Mouse (Mus musculus) midbrain, embryonic 14.5 days (tissue): ENCODE measurements at regions not wholly inside any gene's neighbourhood (a gene's known extent, or its start where the extent isn't known, plus 50 kb on each side); places are given as distances from the start of the nearest gene placed in this dataset.
"Not testable (repeated sequence)": the region's sequence is repeated elsewhere in the genome, so short reads cannot be mapped to it uniquely, and the experiment has no call there.

Experiments used
- ATAC-seq: fragments of 200-750 bp; cut with Nextera tagmentation; 2 replicates; pipeline ENCODE4 v1.8.0; 2017; ENCODE audit warnings: moderate number of reproducible peaks, moderate library complexity; ENCODE audit not compliant: low FRiP score, low TSS enrichment
- DNase-seq: peaks from one replicate; pipeline ENCODE4 v3.0.0-alpha.2; 2015
- H3K27ac ChIP-seq: fragments of 300-500 bp; sonication (generic); replicated peaks from 2 replicates; pipeline ENCODE4 v1.5.1; 2014; ENCODE audit warnings: mild to moderate bottlenecking, low read depth, low read length, moderate library complexity
- H3K27me3 ChIP-seq: fragments of 300-500 bp; sonication (generic); 2 replicates; pipeline ENCODE4 v1.6.1; 2014; ENCODE audit warnings: low read length, control low read depth, mixed read lengths; ENCODE audit not compliant: control insufficient read depth, insufficient read depth
- H3K36me3 ChIP-seq: fragments of 300-500 bp; sonication (generic); 2 replicates; pipeline ENCODE4 v1.6.1; 2014; ENCODE audit warnings: low read length, control low read depth; ENCODE audit not compliant: control insufficient read depth, insufficient read depth
- H3K4me1 ChIP-seq: fragments of 300-500 bp; sonication (generic); 2 replicates; pipeline ENCODE4 v1.6.1; 2014; ENCODE audit warnings: mild to moderate bottlenecking, antibody characterized with exemption, low read length, control low read depth; ENCODE audit not compliant: control insufficient read depth, insufficient read depth
- H3K4me2 ChIP-seq: fragments of 300-500 bp; sonication (generic); 2 replicates; pipeline ENCODE4 v1.6.1; 2014; ENCODE audit warnings: mild to moderate bottlenecking, low read length, moderate library complexity
- H3K4me3 ChIP-seq: fragments of 300-500 bp; sonication (generic); replicated peaks from 2 replicates; pipeline ENCODE4 v1.5.1; 2014; ENCODE audit warnings: low read depth, low read length
- H3K9ac ChIP-seq: fragments of 300-500 bp; sonication (generic); replicated peaks from 2 replicates; pipeline ENCODE4 v1.6.1; 2014; ENCODE audit warnings: mild to moderate bottlenecking, low read length, moderate library complexity
- H3K9me3 ChIP-seq: fragments of 300-500 bp; sonication (generic); 2 replicates; pipeline ENCODE4 v1.6.1; 2016; ENCODE audit warnings: low read length, control low read depth, mixed read lengths; ENCODE audit not compliant: control insufficient read depth
- WGBS: fragments of 180-500 bp; shearing (Covaris S2); extraction: QIAGEN DNeasy Blood & Tissue Kit; methylation state at CpG from one replicate; pipeline ENCODE4 v1.1.7; 2014; 5-methylcytosine and 5-hydroxymethylcytosine counted together

DNA sequence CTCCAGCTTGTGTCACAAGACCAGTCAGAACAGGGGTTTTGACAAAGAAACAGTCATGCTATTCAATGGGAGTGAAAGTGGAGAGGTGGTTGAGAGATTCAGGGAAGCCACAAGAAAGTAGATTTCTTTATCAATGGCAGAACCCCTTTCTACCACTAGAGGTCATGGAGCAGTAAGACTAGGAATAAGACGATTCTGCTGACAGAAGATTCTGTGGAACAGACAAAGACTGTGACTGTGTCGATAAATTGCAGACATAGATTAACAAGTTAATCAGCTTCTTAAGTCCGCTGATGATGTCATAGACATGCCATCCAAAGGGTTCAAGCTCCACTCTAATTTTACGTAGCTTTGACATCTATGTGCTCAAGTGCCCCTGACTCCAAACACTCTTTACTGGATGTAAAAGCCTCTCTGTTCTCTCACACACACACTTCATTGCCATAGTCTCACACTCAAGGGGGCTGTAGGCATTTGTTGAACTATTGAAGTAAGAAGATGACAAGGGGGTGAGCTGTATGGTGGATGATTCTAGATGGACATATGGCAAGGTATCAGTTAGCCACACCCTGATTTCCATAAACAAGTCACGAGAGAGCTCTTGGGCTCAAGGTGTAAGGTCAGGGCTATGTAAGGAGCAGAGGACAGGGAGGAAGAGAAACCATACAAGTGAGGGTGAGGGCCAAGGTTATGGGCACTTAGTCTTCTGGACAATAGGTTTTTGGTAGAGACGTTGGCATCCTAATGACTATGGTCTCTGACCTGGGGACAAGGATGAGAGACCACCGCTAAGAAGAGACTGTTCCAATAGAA, 102.9 kb upstream of the Fhl2 start:
- ATAC-seq = peak; percentile 75; the same call in 1 of the 2 replicates
- Histone ChIP-seq H3K27ac (no peak overlapping the region), H3K36me3 (no peaks in the 10 kb centered on the region), H3K4me3 (no peak overlapping the region), H3K9me3 (no peaks in the 10 kb centered on the region), H3K4me2 (no peak overlapping the region), H3K9ac (no peak overlapping the region), H3K27me3 (no peaks in the 10 kb centered on the region), H3K4me1 (no peaks in the 10 kb centered on the region)
- WGBS = 51% methylated on average over 7 of the region's 7 CpGs
- peak; percentile 88 for DNase-seq

- no peaks in the 10 kb centered on the region for H3K36me3 ChIP-seq
- H3K27ac ChIP-seq = no peak overlapping the region
- no peak overlapping the region for H3K9ac ChIP-seq
- no peaks in the 10 kb centered on the region for H3K4me1 ChIP-seq
- WGBS = 86% methylated on average over 5 of the region's 5 CpGs
- H3K27me3 ChIP-seq = no peaks in the 10 kb centered on the region
- H3K9me3 ChIP-seq = no peaks in the 10 kb centered on the region
- ATAC-seq (no peak), DNase-seq (no peak)
- no peak overlapping the region for H3K4me2 ChIP-seq
- no peak overlapping the region for H3K4me3 ChIP-seq
Observed at GRCm38 (mm10) chr1:43300676-43301075, 103.9 kb upstream of the Fhl2 start.

GRCm38 (mm10) chr1:43301866-43302571, 105.2 kb upstream of the Fhl2 start:
- Histone ChIP-seq H3K9ac (no peak overlapping the region), H3K27me3 (no peaks in the 10 kb centered on the region), H3K4me3 (no peak overlapping the region), H3K4me2 (no peak overlapping the region), H3K4me1 (no peaks in the 10 kb centered on the region), H3K36me3 (no peaks in the 10 kb centered on the region), H3K9me3 (no peaks in the 10 kb centered on the region), H3K27ac (no peak overlapping the region)
- WGBS = 82% methylated on average over 7 of the region's 7 CpGs
- ATAC-seq (no peak), DNase-seq (no peak)

- no peaks in the 10 kb centered on the region for H3K36me3 ChIP-seq
- H3K4me2 ChIP-seq = no peak overlapping the region
- no peaks in the 10 kb centered on the region for H3K27me3 ChIP-seq
- WGBS = 92% methylated on average over 7 of the region's 7 CpGs
- DNase-seq (no peak), ATAC-seq (no peak)
- no peaks in the 10 kb centered on the region for H3K4me1 ChIP-seq
- no peak overlapping the region for H3K4me3 ChIP-seq
- no peak overlapping the region for H3K27ac ChIP-seq
- no peaks in the 10 kb centered on the region for H3K9me3 ChIP-seq
- no peak overlapping the region for H3K9ac ChIP-seq
Observed at GRCm38 (mm10) chr1:43302657-43303056, 105.9 kb upstream of the Fhl2 start.

- no peaks in the 10 kb centered on the region for H3K9me3 ChIP-seq
- no peak for ATAC-seq
- 69% methylated on average over 9 of the region's 9 CpGs for WGBS
- no peaks in the 10 kb centered on the region for H3K27me3 ChIP-seq
- H3K4me3 ChIP-seq = no peak overlapping the region
- no peak for DNase-seq
- no peak overlapping the region for H3K27ac ChIP-seq
- H3K9ac ChIP-seq = no peak overlapping the region
- H3K4me1 ChIP-seq = no peaks in the 10 kb centered on the region
- H3K36me3 ChIP-seq = no peaks in the 10 kb centered on the region
- H3K4me2 ChIP-seq = no peak overlapping the region
Observed at GRCm38 (mm10) chr1:43305349-43306278, 108.8 kb upstream of the Fhl2 start.

DNA sequence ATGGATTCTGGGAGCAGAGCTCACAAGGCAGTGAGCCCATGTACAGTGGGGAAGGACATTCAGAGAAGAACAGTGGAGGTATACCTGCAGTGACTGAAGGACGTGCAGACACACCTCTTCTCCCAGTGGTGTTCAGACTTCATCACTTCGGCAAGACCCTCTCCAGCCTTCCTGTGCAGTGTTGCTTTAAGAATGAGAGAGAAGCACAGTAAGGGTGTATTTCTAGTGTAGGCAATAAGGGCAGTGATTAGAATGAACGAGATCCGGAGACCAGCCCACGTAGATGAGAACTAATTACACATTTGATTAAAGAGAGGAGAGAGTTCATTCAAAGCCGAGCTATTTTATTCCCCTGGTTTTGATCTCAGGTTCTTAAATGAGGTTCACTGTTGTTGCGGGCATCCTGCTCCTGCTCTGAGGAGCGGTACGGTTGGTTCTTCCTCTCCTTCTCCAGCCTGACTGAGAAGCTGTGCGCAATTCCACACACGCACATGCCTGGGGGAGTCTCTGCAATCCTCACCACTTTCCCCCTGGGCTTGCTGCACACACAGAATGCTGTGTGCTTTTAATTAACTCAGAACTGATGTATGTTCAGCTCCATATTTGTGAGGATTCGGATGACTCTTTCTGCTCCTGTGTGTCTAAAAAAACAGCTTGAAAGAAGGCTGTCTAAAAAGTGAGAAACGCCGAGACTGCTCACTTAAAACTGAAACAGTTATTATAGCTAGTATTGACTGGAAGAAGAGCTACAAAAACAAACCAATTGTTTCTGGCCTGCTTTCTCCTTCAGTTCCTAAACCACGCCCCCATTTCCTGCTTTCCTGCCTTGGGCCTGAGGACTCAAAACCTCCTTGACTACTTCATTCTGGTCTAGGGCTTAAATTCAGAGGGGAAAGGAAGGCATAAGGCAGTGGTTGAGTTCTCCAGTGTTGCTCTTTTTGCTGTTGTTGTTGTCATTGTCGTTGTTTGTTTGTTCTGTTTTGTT, 114.2 kb upstream of the Fhl2 start:
- 0 out of 2 replicates have a peak overlapping the region, but pooled peaks have one; percentile 15 for H3K4me2 ChIP-seq
- WGBS = 67% methylated on average over 16 of the region's 16 CpGs
- no peaks in the 10 kb centered on the region for H3K36me3 ChIP-seq
- no peak for ATAC-seq
- peaks cover 3% of the 10 kb centered on the region; the same call in 1 of the 2 replicates for H3K4me1 ChIP-seq
- H3K4me3 ChIP-seq = no peak overlapping the region
- peak; percentile 54 for DNase-seq
- H3K9me3 ChIP-seq = no peaks in the 10 kb centered on the region
- H3K27me3 ChIP-seq = no peaks in the 10 kb centered on the region
- peak overlapping the region; percentile 42 for H3K27ac ChIP-seq
- H3K9ac ChIP-seq = no peak overlapping the region

GRCm38 (mm10) chr1:43316331-43316730, 119.5 kb upstream of the Fhl2 start:
- not testable (repeated sequence) for DNase-seq, H3K27ac ChIP-seq, H3K4me2 ChIP-seq, H3K9me3 ChIP-seq, H3K4me1 ChIP-seq, H3K9ac ChIP-seq, H3K36me3 ChIP-seq, ATAC-seq, H3K27me3 ChIP-seq, H3K4me3 ChIP-seq
- WGBS = 86% methylated on average over 12 of the region's 12 CpGs
